Mouse (Mus musculus) G1E (cell line): ENCODE results near the gene Arl6ip5. TPM values are rescaled to one million over a fixed set of nuclear protein-coding genes. Genes with fewer than 3 reads are reported as not detected.

Source experiments
- ATAC-seq: 2 replicates; pipeline ENCODE4 v1.8.0; 2016; ENCODE audit warnings: mild to moderate bottlenecking; ENCODE audit not compliant: insufficient number of reproducible peaks, poor library complexity, low FRiP score, severe bottlenecking; ENCODE audit errors: extremely low read depth
- DNase-seq: peaks from one replicate; pipeline ENCODE4 v3.0.0; 2012; ENCODE audit warnings: low spot score
- H3K27me3 ChIP-seq: 2 replicates; pipeline ENCODE4 v1.6.1; 2012; ENCODE audit warnings: mild to moderate bottlenecking, low read length, inconsistent platforms; ENCODE audit not compliant: insufficient read depth
- H3K36me3 ChIP-seq: replicated peaks from 2 replicates; pipeline ENCODE3; 2012; ENCODE audit warnings: mild to moderate bottlenecking, inconsistent platforms
- H3K4me1 ChIP-seq: 2 replicates; pipeline ENCODE4 v1.6.1; 2012; ENCODE audit warnings: low read depth, low read length, inconsistent platforms, mixed read lengths; ENCODE audit not compliant: insufficient read depth
- H3K4me3 ChIP-seq: 2 replicates; pipeline ENCODE4 v1.5.1; 2012; ENCODE audit warnings: low read depth, mild to moderate bottlenecking, inconsistent platforms, low read length, moderate library complexity, mixed read lengths
- H3K9me3 ChIP-seq: replicated peaks from 2 replicates; pipeline ENCODE4 v1.6.1; 2012; ENCODE audit warnings: inconsistent platforms
- CTCF ChIP-seq: IDR thresholded peaks from 2 replicates; pipeline ENCODE4 v1.5.1; 2012; ENCODE audit warnings: low read depth, low read length, inconsistent platforms, mixed read lengths
- GATA1 ChIP-seq: IDR thresholded peaks from 2 replicates; pipeline ENCODE4 v1.6.1; 2012; ENCODE audit warnings: borderline replicate concordance, low read length, inconsistent platforms, mixed read lengths
- GATA2 ChIP-seq: IDR thresholded peaks from 2 replicates; pipeline ENCODE4 v1.6.1; 2012; ENCODE audit warnings: low read depth, low read length, inconsistent platforms, borderline replicate concordance
- POLR2AphosphoS5 ChIP-seq: IDR thresholded peaks from 2 replicates; pipeline ENCODE4 v1.6.1; 2012; ENCODE audit warnings: low read depth, low read length, inconsistent platforms; ENCODE audit not compliant: insufficient replicate concordance
- TAL1 ChIP-seq: conservative IDR thresholded peaks from 2 replicates; pipeline ENCODE4 v1.6.1; 2012; ENCODE audit warnings: low read depth, low read length, inconsistent platforms, mixed read lengths
- polyA plus RNA-seq: library from polyadenylated mRNA; stranded (reverse); fragments of >175 nt; gene quantifications from 2 replicates; pipeline ENCODE4 v1.2.3, GENCODE M21; 2012
- total RNA-seq, 2 experiments: library from RNA; stranded (forward) in 1 of 2; stranded (reverse) in 1 of 2; fragments of 200-1000 nt in 1 of 2; fragments of >200 nt in 1 of 2; fragmentation: Nextera tagmentation in 1 of 2; gene quantifications; 2 replicates each; pipeline ENCODE4 v1.2.3; 2014 to 2017

Gene Arl6ip5
- total and polyA plus RNA-seq, 3 experiments = 22.4 to 81.2 (median 54.5) TPM

GRCm38 (mm10) chr6:97273058-97273710 lies 62.7 kb downstream of the Arl6ip5 start:
- Histone ChIP-seq H3K36me3 (no peaks in the 10 kb centered on the region), H3K27me3 (no peaks in the 10 kb centered on the region), H3K4me3 (no peak overlapping the region), H3K9me3 (no peaks in the 10 kb centered on the region), H3K4me1 (no peaks in the 10 kb centered on the region)
- DNase-seq = no peak
- ATAC-seq = no peak
- TF ChIP-seq GATA1 = no peak

- DNase-seq (no peak), ATAC-seq (no peak)
- H3K4me3 ChIP-seq = no peak overlapping the region
- H3K4me1 ChIP-seq = no peaks in the 10 kb centered on the region
- TF ChIP-seq GATA1 = no peak
- no peak for TF ChIP-seq CTCF
- H3K36me3 ChIP-seq = no peaks in the 10 kb centered on the region
- H3K9me3 ChIP-seq = no peaks in the 10 kb centered on the region
- H3K27me3 ChIP-seq = no peaks in the 10 kb centered on the region
Measured at GRCm38 (mm10) chr6:97273777-97274176, 63.3 kb downstream of the Arl6ip5 start.

GRCm38 (mm10) chr6:97275760-97276159 lies 65.3 kb downstream of the Arl6ip5 start:
- no peaks in the 10 kb centered on the region for H3K27me3 ChIP-seq
- no peaks in the 10 kb centered on the region for H3K4me1 ChIP-seq
- ATAC-seq = no peak

GRCm38 (mm10) chr6:97276366-97276765 lies 65.9 kb downstream of the Arl6ip5 start:
- Histone ChIP-seq H3K4me3 (no peak overlapping the region), H3K36me3 (no peaks in the 10 kb centered on the region), H3K27me3 (no peaks in the 10 kb centered on the region), H3K4me1 (no peaks in the 10 kb centered on the region), H3K9me3 (no peaks in the 10 kb centered on the region)
- ATAC-seq = no peak
- TF ChIP-seq POLR2AphosphoS5 (no peak), TAL1 (no peak), CTCF (no peak), GATA2 (no peak), GATA1 (no peak)
- no peak for DNase-seq

More at GRCm38 (mm10) chr6:97275760-97276159, 65.3 kb downstream of the Arl6ip5 start:
- DNase-seq = no peak
- Histone ChIP-seq H3K36me3 (no peaks in the 10 kb centered on the region), H3K9me3 (no peaks in the 10 kb centered on the region), H3K4me3 (no peak overlapping the region)
- TF ChIP-seq CTCF = no peak
- TF ChIP-seq TAL1 = no peak
- no peak for TF ChIP-seq POLR2AphosphoS5
- TF ChIP-seq GATA1 = no peak
- TF ChIP-seq GATA2 = no peak

GRCm38 (mm10) chr6:97276890-97277497 lies 66.5 kb downstream of the Arl6ip5 start:
- no peak overlapping the region for H3K4me3 ChIP-seq
- no peaks in the 10 kb centered on the region for H3K36me3 ChIP-seq
- H3K4me1 ChIP-seq = no peaks in the 10 kb centered on the region
- no peaks in the 10 kb centered on the region for H3K27me3 ChIP-seq
- DNase-seq (no peak), ATAC-seq (no peak)
- no peak for TF ChIP-seq GATA1
- TF ChIP-seq GATA2 = no peak
- TF ChIP-seq TAL1 = no peak
- no peak for TF ChIP-seq POLR2AphosphoS5
- no peak for TF ChIP-seq CTCF
- H3K9me3 ChIP-seq = no peaks in the 10 kb centered on the region

GRCm38 (mm10) chr6:97278014-97278787 lies 67.7 kb downstream of the Arl6ip5 start:
- Histone ChIP-seq H3K36me3 (no peaks in the 10 kb centered on the region), H3K27me3 (no peaks in the 10 kb centered on the region), H3K9me3 (no peaks in the 10 kb centered on the region), H3K4me3 (no peak overlapping the region), H3K4me1 (no peaks in the 10 kb centered on the region)
- DNase-seq (no peak), ATAC-seq (no peak)
- TF ChIP-seq CTCF = no peak
- TF ChIP-seq POLR2AphosphoS5 = no peak
- TF ChIP-seq GATA2 = no peak
- TF ChIP-seq TAL1 = no peak
- TF ChIP-seq GATA1 = no peak
